ENCODE assay signal across 9 mouse cellular contexts in genomic region chr3:36221743-36222682, GRCm38 (mm10). TPM values are rescaled to one million over a fixed set of nuclear protein-coding genes. Genes with fewer than 3 reads are reported as not detected.
DNase-seq lines count a peak whose midpoint lies in the region; ATAC-seq and TF ChIP-seq lines count a peak whose summit lies in the region.
"Had no signal": no experiment of that assay in that cellular context is flagged by ENCODE, and none has a peak within 500 bp of the region (broad histone marks: within the 10 kb centered on the region; RNA-seq: fewer than 3 reads in every experiment).

Qrfpr (minus strand) TSS chr3:36222313.

- no peaks in the 10 kb centered on the region for H3K9me3 ChIP-seq in heart, embryonic 12.5 days (replicated peaks)
- no peaks in the 10 kb centered on the region for H3K9me3 ChIP-seq in ES-E14 (ENCODE audit: control insufficient read depth, insufficient read depth, low read depth, low read length)
- no peaks in the 10 kb centered on the region for H3K9me3 ChIP-seq in forebrain, embryonic 12.5 days
- H3K9me3 ChIP-seq in limb, embryonic 13.5 days: no peaks in the 10 kb centered on the region

- peak within 1 kb of the TSS; percentile 35 for H3K4me3 ChIP-seq in heart, embryonic 12.5 days
- H3K4me3 ChIP-seq in ES-E14 (ENCODE audit: insufficient read depth in 1 of 2, low read depth in 1 of 2, low read length in 2 of 2, poor library complexity in 1 of 2, severe bottlenecking in 1 of 2): peak within 1 kb of the TSS; percentile 19 to 32; a peak in 2 of 4 replicates
- H3K4me3 ChIP-seq in forebrain, embryonic 12.5 days (replicated peaks): peak within 1 kb of the TSS; percentile 39
- H3K4me3 ChIP-seq in limb, embryonic 13.5 days: peak within 1 kb of the TSS; percentile 34

- 0 out of 2 replicates have a peak within 1 kb of the TSS, but pooled peaks have one; percentile 46 for H3K9ac ChIP-seq in heart, embryonic 12.5 days
- H3K9ac ChIP-seq in ES-E14 (ENCODE audit: insufficient read depth, low read depth, low read length, poor library complexity, severe bottlenecking): no peak within 1 kb of the TSS
- H3K9ac ChIP-seq in forebrain, embryonic 12.5 days: peak within 1 kb of the TSS; percentile 17; the same call in 1 of the 2 replicates
- H3K9ac ChIP-seq in limb, embryonic 13.5 days: 0 out of 2 replicates have a peak within 1 kb of the TSS, but pooled peaks have one; percentile 43

- in situ Hi-C loops in ES-E14 (cut with MboI; ENCODE audit: low sequenced_read_pairs in 2 of 2, unreplicated experiment in 2 of 2): no loop called here

- no peak for DNase-seq in heart, adult 11 months
- DNase-seq in ES-E14 (ENCODE audit: low read depth, low spot score): no peak
- DNase-seq in right cerebral cortex, postnatal 4 days: peak; percentile 21
- no peak for DNase-seq in thymus, postnatal 10 days (ENCODE audit: low spot score in 2 of 2)

- H3K27ac ChIP-seq in heart, embryonic 12.5 days (ENCODE audit: poor library complexity, severe bottlenecking): no peak within 1 kb of the TSS
- H3K27ac ChIP-seq in ES-E14 (ENCODE audit: insufficient read depth, low read depth, low read length, poor library complexity, severe bottlenecking): no peak within 1 kb of the TSS
- H3K27ac ChIP-seq in forebrain, embryonic 12.5 days: no peak within 1 kb of the TSS
- no peak within 1 kb of the TSS for H3K27ac ChIP-seq in limb, embryonic 13.5 days

- no peaks in the 10 kb centered on the region for H3K36me3 ChIP-seq in heart, embryonic 12.5 days
- H3K36me3 ChIP-seq in ES-E14 (ENCODE audit: control insufficient read depth, insufficient read depth, low read length, poor library complexity, severe bottlenecking): no peaks in the 10 kb centered on the region
- H3K36me3 ChIP-seq in forebrain, embryonic 12.5 days (replicated peaks): no peaks in the 10 kb centered on the region
- no peaks in the 10 kb centered on the region for H3K36me3 ChIP-seq in limb, embryonic 13.5 days

- H3K27me3 ChIP-seq in heart, embryonic 12.5 days (replicated peaks): peaks cover 29% of the 10 kb centered on the region
- peaks cover 22% of the 10 kb centered on the region for H3K27me3 ChIP-seq in forebrain, embryonic 12.5 days
- H3K27me3 ChIP-seq in limb, embryonic 13.5 days: peaks cover 38% of the 10 kb centered on the region

- no peak for ATAC-seq in heart, embryonic 12.5 days (ENCODE audit: insufficient number of reproducible peaks, low FRiP score)
- peak; percentile 39; the same call in 1 of the 2 replicates for ATAC-seq in forebrain, embryonic 12.5 days (ENCODE audit: low FRiP score)
- ATAC-seq in limb, embryonic 13.5 days (ENCODE audit: low FRiP score, low read depth): peak; percentile 59
- ATAC-seq in CD4-positive, CD25-positive, alpha-beta regulatory T cell, adult 4 months: no peak

- WGBS in heart, embryonic 12.5 days: 12% methylated on average over 39 of the region's 39 CpGs
- WGBS in forebrain, embryonic 12.5 days: 7% methylated on average over 39 of the region's 39 CpGs
- 12% methylated on average over 39 of the region's 39 CpGs for WGBS in limb, embryonic 13.5 days

- H3K4me2 ChIP-seq in heart, embryonic 12.5 days: peak within 1 kb of the TSS; percentile 65
- peak within 1 kb of the TSS; percentile 65 for H3K4me2 ChIP-seq in forebrain, embryonic 12.5 days
- peak within 1 kb of the TSS; percentile 67 for H3K4me2 ChIP-seq in limb, embryonic 13.5 days (replicated peaks)

- peaks cover 7% of the 10 kb centered on the region; the same call in 1 of the 2 replicates for H3K4me1 ChIP-seq in heart, embryonic 12.5 days (replicated peaks)
- H3K4me1 ChIP-seq in ES-E14 (ENCODE audit: control insufficient read depth in 2 of 2, insufficient read depth in 2 of 2, low read length in 2 of 2, poor library complexity in 1 of 2): peaks cover 0 to 2% of the 10 kb centered on the region in 2 experiments; a peak in 1 of 4 replicates
- H3K4me1 ChIP-seq in forebrain, embryonic 12.5 days: peaks cover 9% of the 10 kb centered on the region
- peaks cover 7% of the 10 kb centered on the region; the same call in 1 of the 2 replicates for H3K4me1 ChIP-seq in limb, embryonic 13.5 days

TF ChIP-seq in ES-E14, 5 proteins besides CTCF, POLR2A, EP300 and RAD21:
- TF ChIP-seq CHD2 (IDR thresholded peaks at IDR 0.05; ENCODE audit: low read depth, low read length) (no peak), MAFK (IDR thresholded peaks at IDR 0.05; ENCODE audit: insufficient read depth, low read depth, low read length) (no peak), HCFC1 (IDR thresholded peaks at IDR 0.05; ENCODE audit: borderline replicate concordance, insufficient read depth, low read length) (no peak), ZC3H11A (IDR thresholded peaks at IDR 0.05; ENCODE audit: borderline replicate concordance, low read depth, low read length) (no peak), ZNF384 (IDR thresholded peaks at IDR 0.05; ENCODE audit: low read depth, low read length) (no peak)

RNA-seq across cellular contexts. Expression of gene Qrfpr, which starts in this region (rescaled TPM):
- polyA plus RNA-seq in heart, embryonic 12.5 days (2016; fragmentation: Nextera tagmentation; extraction: Ambion mirVana): not detected in 2 replicates
- not detected in 2 replicates for total RNA-seq in ES-E14 (2012; rRNA removed)
- polyA plus RNA-seq in forebrain, embryonic 12.5 days (2016; fragmentation: Nextera tagmentation; extraction: Ambion mirVana): 1.5 and 2.0 TPM in 2 replicates
- polyA plus RNA-seq in limb, embryonic 13.5 days (2015; fragmentation: Nextera tagmentation; extraction: Ambion mirVana): 0.39 and 0.61 TPM in 2 replicates
- polyA plus RNA-seq in CD4-positive, CD25-positive, alpha-beta regulatory T cell, adult 4 months (2017; shearing (Covaris generic)): not detected
- total RNA-seq: hematopoietic stem cell, adult 5-6 weeks had no signal

Comparison
In these comparisons a context has a peak if more than half of its experiments do, and no peak if none do; other contexts are left out.
1. Peak in ATAC-seq, H3K4me3 ChIP-seq, H3K9ac ChIP-seq and H3K4me2 ChIP-seq in limb, embryonic 13.5 days; RNA of the gene not detected or under 1 TPM.